Mouse (Mus musculus) megakaryocyte progenitor cell, adult 5-6 weeks (primary cell): Measurements from ENCODE around the gene Npepl1. TPM values are rescaled to one million over a fixed set of nuclear protein-coding genes. Genes with fewer than 3 reads are reported as not detected.

Experiments
- ATAC-seq: replicated peaks from 2 replicates; pipeline ENCODE4 v1.8.0; 2016; ENCODE audit warnings: mild to moderate bottlenecking, moderate TSS enrichment, inconsistent platforms; ENCODE audit not compliant: poor library complexity
- total RNA-seq, 2 experiments: library from RNA; stranded (forward) in 1 of 2; stranded (reverse) in 1 of 2; fragments of 157-497, 149-512 nt in 1 of 2; fragments of 200-1000 nt in 1 of 2; gene quantifications; 2 replicates each; pipeline versions ENCODE4 v1.2.3 to v1.2.4; 2015 to 2017

Npepl1 gene
- total RNA-seq, 2 experiments from 2014 or later, result 28.2 to 49.6 TPM

- no peak for ATAC-seq
Measured at GRCm38 (mm10) chr2:174107375-174107774, 2.8 kb upstream of the Npepl1 start.

- ATAC-seq, result peak; percentile 73
Measured at GRCm38 (mm10) chr2:174110783-174111549, 817 bp downstream of the Npepl1 start.

- ATAC-seq, result no peak
Measured at GRCm38 (mm10) chr2:174112931-174113330, 2.8 kb downstream of the Npepl1 start.

- ATAC-seq, result no peak
Measured at GRCm38 (mm10) chr2:174114148-174114864, 4.2 kb downstream of the Npepl1 start.

GRCm38 (mm10) chr2:174116929-174117328 is 6.8 kb downstream of the Npepl1 start:
- peak; percentile 17; the same call in 1 of the 2 replicates for ATAC-seq

- no peak for ATAC-seq
Measured at GRCm38 (mm10) chr2:174118141-174118540, 8.0 kb downstream of the Npepl1 start.

GRCm38 (mm10) chr2:174119259-174119658 is 9.1 kb downstream of the Npepl1 start:
- no peak for ATAC-seq

GRCm38 (mm10) chr2:174120631-174121030 is 10.5 kb downstream of the Npepl1 start:
- ATAC-seq, result 0 out of 2 replicates have a peak, but pooled peaks have one; percentile 10

GRCm38 (mm10) chr2:174121411-174121947 is 11.3 kb downstream of the Npepl1 start:
- no peak for ATAC-seq

GRCm38 (mm10) chr2:174122331-174122730 is 12.2 kb downstream of the Npepl1 start:
- no peak for ATAC-seq

GRCm38 (mm10) chr2:174123731-174124130 is 13.6 kb downstream of the Npepl1 start:
- ATAC-seq, result no peak

- ATAC-seq, result peak; percentile 62
Measured at GRCm38 (mm10) chr2:174126522-174127375, 16.6 kb downstream of the Npepl1 start.

GRCm38 (mm10) chr2:174127376-174127713 is 17.2 kb downstream of the Npepl1 start:
- ATAC-seq, result no peak

GRCm38 (mm10) chr2:174128926-174129325 is 18.8 kb downstream of the Npepl1 start:
- no peak for ATAC-seq

GRCm38 (mm10) chr2:174130468-174131097 is 20.4 kb downstream of the Npepl1 start:
- ATAC-seq, result no peak

- ATAC-seq, result no peak
Measured at GRCm38 (mm10) chr2:174132413-174132969, 22.3 kb downstream of the Npepl1 start.

GRCm38 (mm10) chr2:174159035-174159434 is 48.9 kb downstream of the Npepl1 start:
- ATAC-seq, result no peak

- ATAC-seq, result no peak
Measured at GRCm38 (mm10) chr2:174160461-174160860, 50.3 kb downstream of the Npepl1 start.
